Mouse (Mus musculus): ENCODE data around the gene Adcy5.

Gene Adcy5

GRCm38 (mm10) chr16:35156832-35157231 is 2.2 kb downstream of the Adcy5 start:
- no peak for DNase-seq

GRCm38 (mm10) chr16:35159532-35159931 is 4.9 kb downstream of the Adcy5 start:
- no peak for DNase-seq

- DNase-seq, result no peak
These were observed 5.3 kb downstream of the Adcy5 start for GRCm38 (mm10) chr16:35159991-35160390.

- DNase-seq, result no peak
These were observed 9.9 kb downstream of the Adcy5 start for GRCm38 (mm10) chr16:35164361-35165224.

GRCm38 (mm10) chr16:35165361-35165760 is 10.7 kb downstream of the Adcy5 start:
- no peak for DNase-seq

- DNase-seq, result no peak
These were observed 11.1 kb downstream of the Adcy5 start for GRCm38 (mm10) chr16:35165788-35166187.

GRCm38 (mm10) chr16:35169431-35169830 is 14.8 kb downstream of the Adcy5 start:
- DNase-seq, result no peak

- DNase-seq, result no peak
These were observed 17.5 kb downstream of the Adcy5 start for GRCm38 (mm10) chr16:35172195-35172594.

- DNase-seq, result no peak
These were observed 23.8 kb downstream of the Adcy5 start for GRCm38 (mm10) chr16:35178516-35178915.

GRCm38 (mm10) chr16:35179082-35179481 is 24.4 kb downstream of the Adcy5 start:
- DNase-seq, result no peak

- DNase-seq, result no peak
These were observed 28.5 kb downstream of the Adcy5 start for GRCm38 (mm10) chr16:35183161-35183560.

GRCm38 (mm10) chr16:35188111-35188510 is 33.4 kb downstream of the Adcy5 start:
- DNase-seq, result no peak

- DNase-seq, result no peak
These were observed 34.9 kb downstream of the Adcy5 start for GRCm38 (mm10) chr16:35189420-35190141.

- DNase-seq, result peak; percentile 1 to 2
These were observed 36.1 kb downstream of the Adcy5 start for GRCm38 (mm10) chr16:35190777-35191176.

- no peak for DNase-seq
These were observed 36.6 kb downstream of the Adcy5 start for GRCm38 (mm10) chr16:35191271-35191670.

- DNase-seq, result no peak
These were observed 37.8 kb downstream of the Adcy5 start for GRCm38 (mm10) chr16:35192471-35192870.

GRCm38 (mm10) chr16:35193357-35193756 is 38.7 kb downstream of the Adcy5 start:
- DNase-seq, result no peak

GRCm38 (mm10) chr16:35199721-35200431 is 45.2 kb downstream of the Adcy5 start:
- DNase-seq, result no peak

- DNase-seq, result no peak
These were observed 45.9 kb downstream of the Adcy5 start for GRCm38 (mm10) chr16:35200432-35201142.

GRCm38 (mm10) chr16:35201281-35201680 is 46.6 kb downstream of the Adcy5 start:
- no peak for DNase-seq

GRCm38 (mm10) chr16:35203511-35203910 is 48.8 kb downstream of the Adcy5 start:
- no peak for DNase-seq

GRCm38 (mm10) chr16:35205681-35206080 is 51.0 kb downstream of the Adcy5 start:
- no peak for DNase-seq

- no peak for DNase-seq
These were observed 51.7 kb downstream of the Adcy5 start for GRCm38 (mm10) chr16:35206426-35206825.
